Mouse (Mus musculus) activated CD4-positive, CD25-positive, alpha-beta regulatory T cell, adult 9 weeks (primary cell): ENCODE data around the gene Uba7. TPM values are rescaled to one million over a fixed set of nuclear protein-coding genes. Genes with fewer than 3 reads are reported as not detected.

ENCODE experiments used
- polyA plus RNA-seq: library from polyadenylated mRNA; unstranded; fragments of 100-300 nt; shearing (Covaris generic); gene quantifications from one replicate; pipeline ENCODE4 v1.2.1, GENCODE M21; 2017

Gene Uba7
- 321 TPM for polyA plus RNA-seq

DNA sequence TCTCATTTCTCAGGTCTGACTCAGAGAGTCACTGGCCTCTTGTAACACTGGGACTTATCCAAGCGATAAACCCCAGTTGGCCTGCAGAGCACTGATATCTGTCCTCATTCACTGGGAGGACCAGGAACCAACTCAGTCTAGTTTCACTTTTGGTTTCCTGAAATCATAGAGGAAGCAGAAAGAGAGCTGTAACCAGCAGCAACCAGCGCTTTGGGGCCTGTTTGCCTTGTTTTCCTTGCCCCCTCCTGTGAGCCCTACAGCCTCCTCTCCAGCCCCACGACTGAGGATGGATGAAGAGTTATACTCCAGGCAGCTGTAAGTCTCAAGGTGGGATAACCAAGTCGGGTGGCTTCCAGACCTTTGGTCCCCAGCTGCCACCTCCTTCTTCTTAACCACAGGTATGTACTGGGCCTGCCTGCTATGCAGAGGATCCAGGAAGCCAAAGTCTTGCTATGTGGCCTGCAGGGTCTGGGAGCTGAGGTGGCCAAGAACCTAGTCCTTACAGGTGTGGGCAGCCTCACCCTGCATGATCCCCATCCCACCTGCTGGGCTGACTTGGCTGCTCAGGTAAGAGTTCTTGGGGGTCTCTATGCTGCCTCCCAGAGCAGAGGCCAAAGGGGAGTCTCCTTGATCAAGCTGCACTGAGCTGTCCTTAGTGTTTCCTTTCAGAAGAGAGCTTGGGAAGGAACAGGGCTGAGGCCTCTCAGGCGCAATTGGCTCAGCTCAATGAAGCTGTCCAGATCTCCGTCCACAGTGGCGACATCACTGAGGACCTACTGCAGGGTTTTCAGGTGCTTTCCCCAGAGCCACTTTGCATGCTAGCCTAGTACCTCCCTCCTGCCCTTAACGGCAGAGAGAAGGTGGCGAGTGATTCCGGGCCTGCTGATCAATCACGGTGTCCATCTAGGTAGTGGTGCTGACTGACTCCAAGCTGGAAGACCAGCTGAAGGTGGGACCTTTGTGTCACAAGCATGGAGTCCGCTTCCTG lies at the start of gene Uba7:
Uba7 (plus strand) TSS at position 107 of the 988 bp plus-strand sequence.

DNA sequence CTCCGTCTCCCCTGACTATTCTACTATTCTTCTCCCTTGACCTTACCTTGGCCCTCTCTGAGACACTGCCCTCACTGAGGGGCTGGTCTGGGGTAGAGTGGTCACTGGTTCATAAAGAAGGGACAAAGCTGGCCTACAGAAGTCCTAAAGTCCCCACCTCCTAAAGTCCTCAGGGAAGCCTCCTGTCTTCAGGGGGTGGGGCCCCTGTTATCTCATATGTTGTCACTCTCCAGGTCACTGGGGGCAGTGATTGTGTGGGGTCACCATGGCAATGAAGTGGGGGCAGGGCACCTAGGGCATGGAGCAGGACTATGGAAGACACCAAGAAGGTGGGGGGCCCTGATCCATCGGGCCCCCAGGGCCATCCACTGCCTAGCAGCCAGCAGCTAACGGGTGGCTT lies 47.1 kb upstream of the Uba7 start, which contains the start of gene Actl11:
Actl11 (plus strand) TSS at position 301 of the 400 bp plus-strand sequence.

DNA sequence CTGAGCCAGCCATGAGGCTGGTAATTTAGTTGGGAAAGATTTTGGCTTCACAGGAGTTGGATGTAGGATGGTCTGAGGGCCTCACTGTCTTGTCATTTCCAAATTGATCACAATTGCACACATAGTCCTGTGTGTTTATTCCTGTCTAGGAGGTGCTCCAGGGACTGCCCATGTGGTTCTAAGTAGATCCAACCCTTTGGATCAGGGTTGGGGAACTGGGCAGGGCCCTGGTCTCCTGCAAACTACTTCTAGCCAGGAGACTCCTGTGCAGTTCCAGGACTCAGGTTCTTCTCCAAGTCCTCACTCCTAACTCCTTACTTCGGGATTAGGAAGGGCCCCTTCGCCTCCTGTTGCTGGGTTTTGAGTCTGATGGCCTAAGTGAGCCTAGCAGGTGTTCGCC lies 39.9 kb upstream of the Uba7 start, which contains the start of gene Camkv:
Camkv (plus strand) TSS at position 301 of the 400 bp plus-strand sequence.

DNA sequence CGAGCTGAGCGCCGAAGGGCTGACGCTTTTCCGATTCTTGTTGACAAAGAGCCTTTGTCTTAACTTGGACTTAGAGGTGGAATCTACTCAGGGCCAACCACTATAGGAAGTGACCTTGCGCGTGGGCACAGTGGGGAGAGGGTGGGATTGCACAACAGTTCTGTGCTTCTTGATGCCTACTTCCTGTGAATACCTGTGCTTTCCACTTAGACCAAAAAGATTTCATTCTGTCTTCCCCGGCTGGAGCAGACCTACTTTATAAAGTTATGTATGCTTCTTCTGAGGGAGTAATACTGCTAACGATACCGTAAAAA lies 25.4 kb upstream of the Uba7 start, which contains the start of gene Traip:
Traip (plus strand) TSS at position 215 of the 314 bp plus-strand sequence.

DNA sequence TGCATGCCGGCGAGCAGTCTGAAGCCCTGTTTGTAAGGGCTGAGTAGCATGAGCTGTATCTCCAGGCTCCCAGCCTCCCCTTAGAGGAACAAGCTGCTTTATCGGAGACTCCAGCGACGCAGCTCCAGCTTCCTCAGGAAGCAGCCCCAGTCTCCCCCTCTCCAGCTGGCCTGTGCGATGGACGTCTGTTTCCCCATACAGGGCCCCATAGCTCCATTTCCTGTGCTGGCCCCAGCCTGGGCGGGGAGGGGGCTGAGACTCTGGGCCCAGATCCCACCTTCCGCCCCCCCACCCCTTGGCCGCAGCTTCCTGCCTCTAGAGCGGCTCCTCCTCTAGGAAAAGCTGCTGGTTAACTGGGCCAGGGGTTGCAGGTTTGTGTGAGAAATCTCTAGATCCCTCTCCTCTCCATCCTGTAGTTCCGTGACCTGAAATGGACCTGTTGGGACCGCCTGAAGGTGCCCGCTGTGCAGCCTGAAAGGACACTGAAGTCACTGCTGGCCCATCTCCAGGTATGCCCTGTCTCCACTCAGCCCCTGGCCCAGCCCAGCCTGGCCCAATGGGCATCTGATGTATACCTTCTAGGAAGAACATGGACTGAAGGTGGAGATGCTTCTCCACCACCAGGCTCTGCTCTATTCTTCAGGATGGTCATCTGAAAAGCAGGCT lies 7.5 kb downstream of the Uba7 start, which contains the start of gene Gm20661:
Gm20661 (plus strand) TSS at position 378 of the 666 bp plus-strand sequence.

DNA sequence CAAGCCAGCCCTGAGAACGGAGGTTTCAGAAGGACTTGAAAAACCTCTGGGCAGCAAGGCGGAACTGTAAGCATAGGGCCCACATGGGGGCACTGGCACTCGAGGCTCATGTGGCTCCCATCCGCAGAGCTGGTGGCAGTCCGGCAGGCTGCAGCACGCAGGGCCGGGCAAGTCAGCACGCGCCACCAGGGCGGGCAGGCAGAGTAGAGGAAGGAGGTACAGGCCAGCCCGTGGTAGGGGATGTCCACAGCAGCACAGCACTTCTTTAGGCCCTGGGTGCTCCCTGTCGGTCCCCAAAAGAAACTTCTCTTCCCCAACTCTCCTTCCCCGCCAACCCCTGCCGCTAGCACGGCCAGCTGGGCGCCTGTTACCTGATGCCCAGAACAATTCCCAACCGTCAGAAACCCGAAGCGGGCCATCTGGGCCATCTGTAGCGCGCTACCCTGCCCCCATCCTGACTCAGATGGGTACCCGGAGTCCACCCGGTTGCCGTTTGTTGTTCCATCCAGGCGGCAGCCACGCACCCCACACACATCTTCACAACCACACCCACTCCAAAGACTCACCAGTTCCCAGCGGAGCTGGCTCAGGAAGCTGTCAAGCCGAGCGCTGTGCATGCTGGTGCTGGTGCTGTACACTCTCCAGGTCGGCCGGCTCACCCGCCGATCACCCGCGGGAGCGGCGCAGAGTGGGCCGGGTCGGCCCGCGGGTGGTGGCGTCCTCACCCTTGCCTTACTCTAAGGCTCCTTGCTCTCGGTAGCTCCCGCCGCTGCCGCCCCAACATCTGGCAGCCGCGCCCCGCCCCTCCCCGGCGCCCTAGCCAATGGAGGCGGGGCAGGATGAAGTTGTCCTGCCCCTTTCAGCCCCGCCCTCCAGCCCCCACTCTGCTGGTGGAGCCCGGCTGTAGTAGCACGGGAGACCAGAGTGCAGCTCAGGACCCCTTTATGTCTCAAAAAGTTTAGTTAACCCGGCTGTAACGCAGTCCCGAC lies 10.1 kb downstream of the Uba7 start, which contains the start of gene Inka1:
Inka1 (minus strand) TSS at position 749 of the 989 bp plus-strand sequence.

DNA sequence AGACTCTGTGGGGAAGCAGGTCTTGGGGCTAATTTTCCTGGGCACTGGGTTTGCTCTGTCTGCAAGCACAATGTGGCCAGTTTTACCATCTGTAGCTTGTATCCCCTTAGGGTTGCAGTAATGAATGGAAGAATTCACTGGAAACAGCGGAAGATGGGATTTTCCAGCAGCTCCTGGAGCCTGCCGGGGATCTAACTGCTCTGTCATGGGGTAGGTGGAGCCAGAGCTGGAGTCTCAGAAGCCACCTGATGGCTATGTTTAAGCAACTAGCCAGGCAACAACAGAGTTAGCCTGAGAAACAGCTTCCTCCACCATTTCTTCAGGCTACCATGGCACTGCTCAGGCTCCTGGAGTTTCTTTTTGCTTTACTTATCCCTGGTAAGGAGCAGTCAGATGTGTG lies 16.9 kb downstream of the Uba7 start, which contains the start of gene Cdhr4:
Cdhr4 (plus strand) TSS at position 301 of the 400 bp plus-strand sequence.

DNA sequence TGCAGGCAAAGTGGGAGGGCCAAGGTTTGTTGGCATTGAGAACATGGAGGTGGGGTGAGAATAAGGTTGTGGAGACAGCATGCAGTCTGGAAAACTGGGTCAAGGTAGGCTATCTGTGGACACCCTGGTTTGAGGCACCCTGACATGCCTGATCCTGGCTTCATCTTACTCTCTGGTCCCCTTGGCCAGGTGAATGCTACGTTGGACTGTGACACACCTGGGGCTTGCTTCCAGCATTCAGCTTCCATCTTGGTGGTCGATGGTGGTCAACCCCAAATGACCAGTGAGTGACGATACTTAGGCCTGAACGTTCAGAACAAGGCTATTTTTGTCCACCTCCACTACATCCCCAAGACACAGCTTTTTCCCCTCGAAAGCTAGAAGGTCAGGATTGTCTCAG lies 20.7 kb downstream of the Uba7 start, which contains the start of gene Gm20662:
Gm20662 (plus strand) TSS at position 301 of the 400 bp plus-strand sequence.

DNA sequence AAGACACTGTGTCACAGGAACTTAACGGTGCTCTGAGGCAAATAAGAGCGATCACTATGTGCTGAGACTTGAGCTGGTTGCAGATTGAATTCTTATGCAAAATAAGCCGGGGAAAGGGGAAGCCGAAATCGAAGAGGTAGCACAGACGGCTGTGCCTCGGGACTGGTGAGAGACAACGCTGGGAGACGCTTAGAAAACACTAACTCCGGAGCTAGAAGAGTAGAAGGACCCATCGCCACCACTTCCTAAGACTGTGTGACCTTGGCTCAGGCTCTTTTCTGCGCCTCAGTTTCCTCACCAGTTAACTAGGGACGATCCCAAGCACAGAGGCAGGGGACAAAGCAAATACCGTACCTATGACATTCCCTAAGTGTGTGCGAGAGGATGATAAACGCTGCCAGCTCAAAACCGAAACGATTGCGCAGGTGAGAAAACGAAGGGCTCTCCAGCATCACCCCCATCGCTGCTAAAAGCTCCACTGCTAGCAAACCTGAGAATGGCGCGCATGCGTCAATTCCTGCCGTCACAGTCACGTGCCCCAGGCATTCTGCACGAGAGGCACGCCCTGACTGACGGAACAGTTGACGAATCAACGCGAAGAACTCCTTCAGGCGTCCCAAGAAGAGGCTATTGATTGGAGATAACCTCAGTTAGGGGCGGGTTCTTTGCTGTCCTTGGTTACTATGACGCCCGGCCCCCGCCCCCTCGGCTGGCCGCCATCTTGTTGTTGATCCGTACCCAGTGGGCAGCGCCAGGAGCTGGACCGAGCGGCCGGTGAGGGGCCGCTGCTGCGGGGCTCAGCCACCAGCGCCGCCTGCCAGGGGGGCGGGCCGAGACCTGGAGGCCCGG lies 26.8 kb downstream of the Uba7 start, which contains the start of gene Ip6k1:
Ip6k1 (plus strand) TSS at position 580 of the 849 bp plus-strand sequence.

Other genes with a start within 250 kb of the Uba7 start
- 359 TPM for gene Rbm5, start 204.5 kb upstream of the Uba7 start, polyA plus RNA-seq
- gene Rbm6, start 102.3 kb upstream of the Uba7 start, polyA plus RNA-seq, result 118 TPM
- 24.2 TPM for gene Mon1a, start 87.4 kb upstream of the Uba7 start, polyA plus RNA-seq
- gene Mst1r, start 68.6 kb upstream of the Uba7 start, polyA plus RNA-seq, result not detected
- gene Actl11, start 47.0 kb upstream of the Uba7 start, polyA plus RNA-seq, result not detected
- not detected for gene Camkv, start 39.8 kb upstream of the Uba7 start, polyA plus RNA-seq
- gene Traip, start 25.4 kb upstream of the Uba7 start, polyA plus RNA-seq, result 5.7 TPM
- 0.27 TPM for gene Gm20661, start 7.6 kb downstream of the Uba7 start, polyA plus RNA-seq
- gene Inka1, start 10.4 kb downstream of the Uba7 start, polyA plus RNA-seq, result 2.3 TPM
- 0.77 TPM for gene Cdhr4, start 17.0 kb downstream of the Uba7 start, polyA plus RNA-seq
- not detected for gene Gm20662, start 20.8 kb downstream of the Uba7 start, polyA plus RNA-seq
- 68.8 TPM for gene Ip6k1, start 27.0 kb downstream of the Uba7 start, polyA plus RNA-seq
- gene Gmppb, start 73.7 kb downstream of the Uba7 start, polyA plus RNA-seq, result 40.7 TPM
- gene Amigo3, start 77.7 kb downstream of the Uba7 start, polyA plus RNA-seq, result 4.8 TPM
- gene Mst1, start 104.9 kb downstream of the Uba7 start, polyA plus RNA-seq, result 1.2 TPM
- 189 TPM for gene Rnf123, start 107.8 kb downstream of the Uba7 start, polyA plus RNA-seq
- 140 TPM for gene Apeh, start 119.1 kb downstream of the Uba7 start, polyA plus RNA-seq
- 0.81 TPM for gene Bsn, start 214.9 kb downstream of the Uba7 start, polyA plus RNA-seq